Mouse (Mus musculus) thymus, postnatal 0 days (tissue): ENCODE data around the gene Naif1. TPM values are rescaled to one million over a fixed set of nuclear protein-coding genes. Genes with fewer than 3 reads are reported as not detected.
A peak's percentile ranks its signal among the peaks of the same experiment; 100 is the strongest.

Experiments used
- DNase-seq: peaks from one replicate; pipeline ENCODE4 v3.0.0-alpha.2; 2015; ENCODE audit warnings: low spot score
- polyA plus RNA-seq: library from polyadenylated mRNA; unstranded; fragments of >200 nt; fragmentation: Nextera tagmentation; extraction: Ambion mirVana; gene quantifications from 2 replicates; pipeline ENCODE4 v1.2.1, GENCODE M21; 2015

Naif1 gene
- polyA plus RNA-seq, 1 experiment from 2014 or later, result 6.2 TPM

- DNase-seq, result no peak
Measured at GRCm38 (mm10) chr2:32499365-32499764, 49.1 kb downstream of the Naif1 start.

DNA sequence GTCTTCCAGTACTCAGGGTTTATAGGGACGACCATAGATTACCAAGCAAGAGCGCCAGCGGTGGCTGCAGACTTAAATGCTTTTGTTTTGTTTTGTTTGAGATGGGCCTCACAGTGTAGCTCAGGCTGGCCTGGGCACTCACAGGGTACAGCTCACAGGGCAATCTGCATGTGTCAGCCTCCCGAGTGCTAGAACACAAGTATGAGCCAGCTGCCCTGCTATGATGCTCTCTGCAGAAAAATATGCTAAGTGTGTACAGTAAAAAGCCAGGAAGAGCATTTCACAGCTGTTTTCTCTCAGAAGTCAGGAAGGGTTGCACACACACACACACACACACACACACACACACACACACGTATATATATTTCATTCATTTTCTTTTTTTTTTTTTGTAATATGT lies 50.2 kb downstream of the Naif1 start:
- peak; percentile 57 for DNase-seq

- DNase-seq, result no peak
Measured at GRCm38 (mm10) chr2:32501754-32502324, 51.6 kb downstream of the Naif1 start.

- DNase-seq, result no peak
Measured at GRCm38 (mm10) chr2:32502843-32503242, 52.6 kb downstream of the Naif1 start.

GRCm38 (mm10) chr2:32503588-32503987 lies 53.3 kb downstream of the Naif1 start:
- DNase-seq, result no peak

GRCm38 (mm10) chr2:32505536-32505935 lies 55.3 kb downstream of the Naif1 start:
- no peak for DNase-seq

Other genes with a start within 250 kb of the Naif1 start
- gene Pomt1, start 213.9 kb upstream of the Naif1 start, polyA plus RNA-seq, result 13.2 and 15.6 TPM in 2 replicates
- 66.9 and 72.4 TPM in 2 replicates for gene Uck1, start 190.3 kb upstream of the Naif1 start, polyA plus RNA-seq
- gene Golga2, start 163.1 kb upstream of the Naif1 start, polyA plus RNA-seq, result 11.6 and 15.4 TPM in 2 replicates
- gene Swi5, start 162.4 kb upstream of the Naif1 start, polyA plus RNA-seq, result 429 and 466 TPM in 2 replicates
- 30.5 and 37.6 TPM in 2 replicates for gene Ciz1, start 98.1 kb upstream of the Naif1 start, polyA plus RNA-seq
- gene Dnm1, start 97.1 kb upstream of the Naif1 start, polyA plus RNA-seq, result 0.69 and 0.83 TPM in 2 replicates
- gene 1110008P14Rik, start 68.5 kb upstream of the Naif1 start, polyA plus RNA-seq, result 66.9 and 77.3 TPM in 2 replicates
- gene Lcn2, start 62.2 kb upstream of the Naif1 start, polyA plus RNA-seq, result 4.3 and 6.3 TPM in 2 replicates
- gene Ptges2, start 54.6 kb upstream of the Naif1 start, polyA plus RNA-seq, result 17.8 and 18.5 TPM in 2 replicates
- 16.3 and 18.9 TPM in 2 replicates for gene Slc25a25, start 988 bp downstream of the Naif1 start, polyA plus RNA-seq
- gene Fam102a, start 84.9 kb downstream of the Naif1 start, polyA plus RNA-seq, result 8.4 and 8.9 TPM in 2 replicates
- 126 and 129 TPM in 2 replicates for gene Dpm2, start 120.4 kb downstream of the Naif1 start, polyA plus RNA-seq
- gene Pip5kl1, start 124.3 kb downstream of the Naif1 start, polyA plus RNA-seq, result 0.28 and 0.31 TPM in 2 replicates
- 0.08 TPM in 1 of 2 replicates, not detected in the other for gene 9430097D07Rik, start 125.2 kb downstream of the Naif1 start, polyA plus RNA-seq
- 24.3 and 25.3 TPM in 2 replicates for gene St6galnac4, start 136.6 kb downstream of the Naif1 start, polyA plus RNA-seq
- 5.5 and 5.7 TPM in 2 replicates for gene St6galnac6, start 149.3 kb downstream of the Naif1 start, polyA plus RNA-seq
- gene Ak1, start 171.3 kb downstream of the Naif1 start, polyA plus RNA-seq, result 2.0 and 2.4 TPM in 2 replicates
- gene Eng, start 196.1 kb downstream of the Naif1 start, polyA plus RNA-seq, result 25.9 and 28.5 TPM in 2 replicates